In genomic region chr14:5961635-5962034, GRCm38 (mm10) we compare ENCODE assay signal across 8 mouse cellular contexts. TPM values are rescaled to one million over a fixed set of nuclear protein-coding genes. Genes with fewer than 3 reads are reported as not detected.
DNase-seq lines count a peak whose midpoint lies in the region; ATAC-seq and TF ChIP-seq lines count a peak whose summit lies in the region.
"Not testable (repeated sequence)": the region's sequence is repeated elsewhere in the genome, so short reads cannot be mapped to it uniquely, and the experiment has no call there.

Gene Gm3248 (minus strand): TSS chr14:5961745.

- under 1% methylated on average over 12 of the region's 23 CpGs for WGBS in forebrain, embryonic 13.5 days
- 3% methylated on average over 10 of the region's 23 CpGs for WGBS in heart, embryonic 15.5 days
- 2% methylated on average over 16 of the region's 23 CpGs for WGBS in limb, embryonic 12.5 days
- WGBS in midbrain, embryonic 10.5 days = under 1% methylated on average over 22 of the region's 23 CpGs

- H3K36me3 ChIP-seq in E14TG2a.4 (ENCODE audit: insufficient read depth, low read length); forebrain, embryonic 13.5 days (ENCODE audit: poor library complexity, severe bottlenecking); heart, embryonic 15.5 days; limb, embryonic 12.5 days; midbrain, embryonic 10.5 days: not testable (repeated sequence)

- H3K4me3 ChIP-seq in E14TG2a.4 (replicated peaks; ENCODE audit: low read length) = peak within 1 kb of the TSS; percentile 63
- peak within 1 kb of the TSS; percentile 52 for H3K4me3 ChIP-seq in forebrain, embryonic 13.5 days
- peak within 1 kb of the TSS; percentile 54 for H3K4me3 ChIP-seq in heart, embryonic 15.5 days
- peak within 1 kb of the TSS; percentile 44 for H3K4me3 ChIP-seq in limb, embryonic 12.5 days (replicated peaks)
- peak within 1 kb of the TSS; percentile 60 for H3K4me3 ChIP-seq in midbrain, embryonic 10.5 days

- H3K27me3 ChIP-seq in E14TG2a.4 (ENCODE audit: insufficient read depth, low read length); forebrain, embryonic 13.5 days; heart, embryonic 15.5 days; limb, embryonic 12.5 days; midbrain, embryonic 10.5 days (ENCODE audit: low read depth, poor library complexity, severe bottlenecking): not testable (repeated sequence)

- peak within 1 kb of the TSS; percentile 57 for H3K9ac ChIP-seq in forebrain, embryonic 13.5 days
- H3K9ac ChIP-seq in heart, embryonic 15.5 days = peak within 1 kb of the TSS; percentile 41; the same call in 1 of the 2 replicates
- H3K9ac ChIP-seq in limb, embryonic 12.5 days (replicated peaks) = not testable (repeated sequence)

- not testable (repeated sequence) for TF ChIP-seq CTCF in E14TG2a.4 (conservative IDR thresholded peaks at IDR 0.05; ENCODE audit: low read length)

- H3K4me2 ChIP-seq in forebrain, embryonic 13.5 days = peak within 1 kb of the TSS; percentile 77
- peak within 1 kb of the TSS; percentile 85 for H3K4me2 ChIP-seq in heart, embryonic 15.5 days
- peak within 1 kb of the TSS; percentile 80 for H3K4me2 ChIP-seq in limb, embryonic 12.5 days

- not testable (repeated sequence) for ATAC-seq in forebrain, embryonic 13.5 days; heart, embryonic 15.5 days (replicated peaks; ENCODE audit: insufficient number of reproducible peaks, insufficient read depth, low FRiP score, low read depth); limb, embryonic 12.5 days (ENCODE audit: insufficient number of reproducible peaks, insufficient read depth, low FRiP score, low TSS enrichment, low read depth)

- H3K9me3 ChIP-seq in E14TG2a.4 (ENCODE audit: low read length); forebrain, embryonic 13.5 days (replicated peaks); heart, embryonic 15.5 days (replicated peaks); limb, embryonic 12.5 days; midbrain, embryonic 10.5 days (replicated peaks): not testable (repeated sequence)

- not testable (repeated sequence) for H3K27ac ChIP-seq in forebrain, embryonic 13.5 days; heart, embryonic 15.5 days; limb, embryonic 12.5 days
- H3K27ac ChIP-seq in midbrain, embryonic 10.5 days (replicated peaks) = peak within 1 kb of the TSS; percentile 72

- H3K4me1 ChIP-seq in E14TG2a.4 (replicated peaks; ENCODE audit: low read depth, low read length); forebrain, embryonic 13.5 days; heart, embryonic 15.5 days (replicated peaks); limb, embryonic 12.5 days (replicated peaks); midbrain, embryonic 10.5 days: not testable (repeated sequence)

- DNase-seq in cerebellum, adult 8-10 months = peak; percentile 5
- DNase-seq in kidney, adult 9 months = peak; percentile 14
- DNase-seq in midbrain, embryonic 10.5 days (ENCODE audit: low spot score) = peak; percentile 38
- DNase-seq in right cerebral cortex, postnatal 4 days = peak; percentile 39

RNA-seq across cellular contexts. Expression of gene Gm3248, which starts in this region (rescaled TPM):
- 0.54 and 1.2 TPM in 2 replicates for polyA plus RNA-seq in forebrain, embryonic 13.5 days (2015; fragmentation: Nextera tagmentation; extraction: Ambion mirVana)
- polyA plus RNA-seq in heart, embryonic 15.5 days (2015; fragmentation: Nextera tagmentation; extraction: Ambion mirVana) = 0.37 and 0.38 TPM in 2 replicates
- polyA plus RNA-seq in limb, embryonic 12.5 days (2016; fragmentation: Nextera tagmentation; extraction: Ambion mirVana) = 0.18 and 0.21 TPM in 2 replicates
- polyA plus RNA-seq in midbrain, embryonic 10.5 days (2016; fragmentation: Nextera tagmentation; extraction: Ambion mirVana) = 0.38 and 0.71 TPM in 2 replicates

Comparison
In these comparisons a context has a peak if more than half of its experiments do, and no peak if none do; other contexts are left out.
1. Peak in DNase-seq, H3K4me3 ChIP-seq and H3K27ac ChIP-seq in midbrain, embryonic 10.5 days; RNA of the gene not detected or under 1 TPM.